Mouse (Mus musculus) neural tube, embryonic 14.5 days (tissue): Measurements from ENCODE around the gene Ankrd11. TPM values are rescaled to one million over a fixed set of nuclear protein-coding genes. Genes with fewer than 3 reads are reported as not detected.

Experiments used
- ATAC-seq: fragments of 200-750 bp; cut with Nextera tagmentation; 2 replicates; pipeline ENCODE4 v1.8.0; 2017; ENCODE audit warnings: low read depth, mild to moderate bottlenecking, moderate TSS enrichment, moderate library complexity
- H3K27ac ChIP-seq: fragments of 300-500 bp; sonication (generic); 2 replicates; pipeline ENCODE4 v1.5.1; 2014; ENCODE audit warnings: low read depth, mild to moderate bottlenecking, control low read depth, low read length, moderate library complexity, mixed read lengths
- H3K27me3 ChIP-seq: fragments of 300-500 bp; sonication (generic); 2 replicates; pipeline ENCODE4 v1.6.1; 2014; ENCODE audit warnings: low read length; ENCODE audit not compliant: control insufficient read depth, insufficient read depth
- H3K36me3 ChIP-seq: fragments of 300-500 bp; sonication (generic); 2 replicates; pipeline ENCODE4 v1.6.1; 2014; ENCODE audit warnings: low read length, mixed read lengths; ENCODE audit not compliant: control insufficient read depth, insufficient read depth
- H3K4me1 ChIP-seq: fragments of 300-500 bp; sonication (generic); 2 replicates; pipeline ENCODE4 v1.6.1; 2014; ENCODE audit warnings: low read length; ENCODE audit not compliant: control insufficient read depth, insufficient read depth
- H3K4me2 ChIP-seq: fragments of 300-500 bp; sonication (generic); 2 replicates; pipeline ENCODE4 v1.6.1; 2014; ENCODE audit warnings: mild to moderate bottlenecking, low read depth, low read length, control low read depth
- H3K4me3 ChIP-seq: fragments of 300-500 bp; sonication (generic); 2 replicates; pipeline ENCODE4 v1.5.1; 2014; ENCODE audit warnings: low read depth, low read length, control low read depth, mixed read lengths
- H3K9ac ChIP-seq: fragments of 300-500 bp; sonication (generic); replicated peaks from 2 replicates; pipeline ENCODE4 v1.6.1; 2014; ENCODE audit warnings: low read depth, mild to moderate bottlenecking, control low read depth, low read length, mixed read lengths
- H3K9me3 ChIP-seq: fragments of 300-500 bp; sonication (generic); 2 replicates; pipeline ENCODE4 v1.6.1; 2016; ENCODE audit warnings: low read length; ENCODE audit not compliant: control insufficient read depth
- WGBS: fragments of 180-500 bp; shearing (Covaris S2); extraction: QIAGEN DNeasy Blood & Tissue Kit; methylation state at CpG from one replicate; pipeline ENCODE4 v1.1.7; 2014; 5-methylcytosine and 5-hydroxymethylcytosine counted together
- polyA plus RNA-seq: library from polyadenylated mRNA; unstranded; fragments of >200 nt; fragmentation: Nextera tagmentation; extraction: Ambion mirVana; gene quantifications from 2 replicates; pipeline ENCODE4 v1.2.1, GENCODE M21; 2014

The Ankrd11 gene
- polyA plus RNA-seq, 1 experiment from 2014 or later: 43.8 TPM

GRCm38 (mm10) chr8:123021259-123021658 is 20.8 kb downstream of the Ankrd11 start:
- H3K27me3 ChIP-seq: no peaks in the 10 kb centered on the region
- H3K4me2 ChIP-seq: no peak overlapping the region
- no peak overlapping the region for H3K4me3 ChIP-seq
- H3K4me1 ChIP-seq: peaks cover 10% of the 10 kb centered on the region; the same call in 1 of the 2 replicates
- H3K27ac ChIP-seq: no peak overlapping the region
- 68% methylated on average over 1 of the region's 1 CpGs for WGBS
- H3K9me3 ChIP-seq: no peaks in the 10 kb centered on the region
- no peak overlapping the region for H3K9ac ChIP-seq
- no peaks in the 10 kb centered on the region for H3K36me3 ChIP-seq
- ATAC-seq: no peak

DNA sequence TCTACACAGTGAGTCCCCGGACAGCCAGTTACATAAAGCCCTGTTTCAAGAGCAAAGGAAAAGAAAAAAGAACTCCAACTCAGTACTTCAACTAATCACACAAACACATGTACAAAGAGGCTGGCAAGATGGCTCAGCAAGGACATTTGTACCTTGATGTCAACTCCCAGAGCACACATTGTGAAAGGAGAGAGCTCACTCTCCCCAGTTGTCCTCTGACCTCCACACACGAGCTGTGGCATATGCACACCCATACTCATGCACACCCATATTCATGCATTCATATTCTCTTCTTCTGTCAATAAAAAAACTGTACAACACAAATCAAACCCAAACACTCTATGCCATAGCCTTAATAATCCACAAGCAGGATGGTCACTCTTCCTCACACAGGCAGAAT is 21.2 kb downstream of the Ankrd11 start:
- Histone ChIP-seq H3K36me3 (no peaks in the 10 kb centered on the region), H3K9me3 (no peaks in the 10 kb centered on the region), H3K27me3 (no peaks in the 10 kb centered on the region), H3K4me3 (no peak overlapping the region), H3K4me1 (peaks cover 10% of the 10 kb centered on the region; the same call in 1 of the 2 replicates), H3K4me2 (no peak overlapping the region), H3K27ac (no peak overlapping the region), H3K9ac (no peak overlapping the region)
- no peak for ATAC-seq
- WGBS: 90% methylated on average over 2 of the region's 2 CpGs

DNA sequence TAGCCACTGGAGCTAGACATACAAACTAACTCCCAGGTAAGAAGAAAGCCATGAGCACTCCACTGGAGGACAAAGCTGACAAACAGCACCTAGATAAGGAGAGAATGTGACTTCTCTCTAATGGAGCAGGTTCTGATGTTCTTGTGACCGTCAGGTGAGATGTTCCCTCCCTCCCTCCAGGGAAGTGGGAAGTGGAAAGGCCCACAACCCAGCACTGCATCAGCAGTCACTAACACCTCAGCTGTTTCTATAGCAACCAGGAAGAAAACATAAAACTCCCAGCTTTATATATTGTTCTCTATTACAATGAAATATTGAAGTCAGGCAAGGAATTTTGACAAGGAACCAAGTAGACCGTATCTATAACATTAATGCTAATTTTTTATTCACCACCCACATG is 22.0 kb downstream of the Ankrd11 start:
- ATAC-seq: no peak
- H3K4me3 ChIP-seq: no peak overlapping the region
- no peak overlapping the region for H3K9ac ChIP-seq
- peaks cover 10% of the 10 kb centered on the region; the same call in 1 of the 2 replicates for H3K4me1 ChIP-seq
- WGBS: 59% methylated on average over 2 of the region's 2 CpGs
- H3K4me2 ChIP-seq: no peak overlapping the region
- no peak overlapping the region for H3K27ac ChIP-seq
- no peaks in the 10 kb centered on the region for H3K36me3 ChIP-seq
- no peaks in the 10 kb centered on the region for H3K27me3 ChIP-seq
- no peaks in the 10 kb centered on the region for H3K9me3 ChIP-seq

GRCm38 (mm10) chr8:123018484-123019164 is 23.5 kb downstream of the Ankrd11 start:
- H3K4me1 ChIP-seq: peaks cover 10% of the 10 kb centered on the region; the same call in 1 of the 2 replicates
- no peaks in the 10 kb centered on the region for H3K27me3 ChIP-seq
- no peak overlapping the region for H3K27ac ChIP-seq
- no peak overlapping the region for H3K4me3 ChIP-seq
- WGBS: 64% methylated on average over 4 of the region's 4 CpGs
- no peaks in the 10 kb centered on the region for H3K9me3 ChIP-seq
- ATAC-seq: no peak
- no peaks in the 10 kb centered on the region for H3K36me3 ChIP-seq
- no peak overlapping the region for H3K9ac ChIP-seq
- H3K4me2 ChIP-seq: no peak overlapping the region

DNA sequence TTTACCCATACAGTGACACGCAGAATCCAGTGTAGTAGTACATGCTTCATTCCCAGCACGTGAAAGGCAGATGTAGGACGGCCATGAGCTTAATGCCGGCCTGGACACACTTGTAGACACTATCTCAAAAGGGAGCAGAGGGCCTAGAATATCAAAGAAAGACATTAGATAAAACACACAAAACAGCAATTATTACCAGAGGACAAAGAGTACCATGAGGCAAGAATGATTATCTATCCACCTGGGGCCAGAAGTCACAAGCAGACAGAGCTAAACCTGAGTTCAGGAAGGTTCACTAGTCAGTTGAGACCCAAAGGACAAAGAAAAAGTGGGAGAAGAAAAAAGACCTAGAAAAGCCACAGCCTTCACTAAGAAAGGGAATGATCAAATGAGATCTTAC is 24.9 kb downstream of the Ankrd11 start:
- no peaks in the 10 kb centered on the region for H3K27me3 ChIP-seq
- H3K27ac ChIP-seq: no peak overlapping the region
- ATAC-seq: no peak
- H3K9me3 ChIP-seq: no peaks in the 10 kb centered on the region
- H3K4me2 ChIP-seq: no peak overlapping the region
- H3K4me3 ChIP-seq: no peak overlapping the region
- peaks cover 10% of the 10 kb centered on the region; the same call in 1 of the 2 replicates for H3K4me1 ChIP-seq
- 99% methylated on average over 4 of the region's 4 CpGs for WGBS
- H3K36me3 ChIP-seq: no peaks in the 10 kb centered on the region
- no peak overlapping the region for H3K9ac ChIP-seq

DNA sequence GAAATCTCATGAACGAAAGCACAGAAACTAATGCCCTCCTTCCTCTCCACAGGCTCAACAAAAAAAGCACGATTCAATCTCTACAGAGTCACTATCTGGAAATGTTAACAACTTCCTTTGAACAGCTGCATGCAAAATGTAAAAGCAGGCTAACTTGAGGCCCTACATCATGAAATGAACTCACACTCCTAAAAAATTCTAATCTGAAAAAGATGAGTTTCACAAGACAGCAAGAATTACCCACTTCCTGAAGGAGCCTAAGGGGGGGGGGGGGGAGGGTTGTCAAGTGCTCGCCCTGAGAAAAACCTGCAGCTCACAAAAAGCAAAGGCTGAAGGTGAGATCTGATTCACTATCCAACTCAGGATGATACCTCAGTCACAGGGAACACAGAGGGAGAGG is 27.0 kb downstream of the Ankrd11 start:
- no peak for ATAC-seq
- Histone ChIP-seq H3K4me2 (no peak overlapping the region), H3K9ac (no peak overlapping the region), H3K4me1 (peaks cover 7% of the 10 kb centered on the region; the same call in 1 of the 2 replicates), H3K27ac (no peak overlapping the region), H3K36me3 (no peaks in the 10 kb centered on the region), H3K27me3 (no peaks in the 10 kb centered on the region), H3K4me3 (no peak overlapping the region), H3K9me3 (no peaks in the 10 kb centered on the region)
- WGBS: 72% methylated on average over 3 of the region's 3 CpGs

- Histone ChIP-seq H3K4me2 (no peak overlapping the region), H3K9me3 (no peaks in the 10 kb centered on the region), H3K27ac (no peak overlapping the region), H3K4me1 (0 out of 2 replicates have a peak, but pooled peaks cover 4% of the 10 kb centered on the region), H3K4me3 (no peak overlapping the region), H3K36me3 (no peaks in the 10 kb centered on the region), H3K9ac (no peak overlapping the region), H3K27me3 (no peaks in the 10 kb centered on the region)
- 87% methylated on average over 7 of the region's 7 CpGs for WGBS
- ATAC-seq: no peak
Observed at GRCm38 (mm10) chr8:123014429-123014828, 27.6 kb downstream of the Ankrd11 start.

GRCm38 (mm10) chr8:123011321-123011720 is 30.8 kb downstream of the Ankrd11 start:
- H3K4me1 ChIP-seq: no peaks in the 10 kb centered on the region
- no peaks in the 10 kb centered on the region for H3K9me3 ChIP-seq
- no peak for ATAC-seq
- H3K4me3 ChIP-seq: no peak overlapping the region
- H3K27ac ChIP-seq: no peak overlapping the region
- no peaks in the 10 kb centered on the region for H3K36me3 ChIP-seq
- no peaks in the 10 kb centered on the region for H3K27me3 ChIP-seq
- H3K4me2 ChIP-seq: no peak overlapping the region
- no peak overlapping the region for H3K9ac ChIP-seq

DNA sequence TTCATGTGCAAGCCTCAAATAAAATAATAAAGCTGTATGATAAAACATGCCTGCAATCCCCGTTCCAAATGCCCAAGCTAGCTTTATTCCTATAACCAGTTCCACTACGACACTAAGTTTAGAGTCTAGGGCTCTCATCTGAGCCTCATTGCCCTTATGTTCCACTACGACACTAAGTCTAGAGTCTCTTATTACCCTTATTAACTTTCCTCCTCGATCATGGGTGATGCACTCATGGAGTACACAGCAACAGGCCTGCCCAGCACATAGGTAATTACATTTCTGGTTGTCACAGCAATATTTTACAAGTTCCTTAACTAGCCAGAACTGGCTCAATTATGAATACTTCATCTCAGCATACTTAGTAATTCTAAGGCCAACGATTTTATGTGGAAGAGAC is 36.3 kb downstream of the Ankrd11 start:
- H3K4me2 ChIP-seq: no peak overlapping the region
- H3K27ac ChIP-seq: no peak overlapping the region
- no peak overlapping the region for H3K4me3 ChIP-seq
- H3K4me1 ChIP-seq: peaks cover 4% of the 10 kb centered on the region; the same call in 1 of the 2 replicates
- no peak overlapping the region for H3K9ac ChIP-seq
- H3K9me3 ChIP-seq: no peaks in the 10 kb centered on the region
- H3K36me3 ChIP-seq: no peaks in the 10 kb centered on the region
- H3K27me3 ChIP-seq: no peaks in the 10 kb centered on the region
- no peak for ATAC-seq
- 85% methylated on average over 5 of the region's 5 CpGs for WGBS
